Mouse (Mus musculus): ENCODE results near the gene Fam117a. TPM values are rescaled to one million over a fixed set of nuclear protein-coding genes. Genes with fewer than 3 reads are reported as not detected.

The Fam117a gene
- total and polyA plus RNA-seq, 3 experiments = 49.9 to 116 TPM; not detected in 1

DNA sequence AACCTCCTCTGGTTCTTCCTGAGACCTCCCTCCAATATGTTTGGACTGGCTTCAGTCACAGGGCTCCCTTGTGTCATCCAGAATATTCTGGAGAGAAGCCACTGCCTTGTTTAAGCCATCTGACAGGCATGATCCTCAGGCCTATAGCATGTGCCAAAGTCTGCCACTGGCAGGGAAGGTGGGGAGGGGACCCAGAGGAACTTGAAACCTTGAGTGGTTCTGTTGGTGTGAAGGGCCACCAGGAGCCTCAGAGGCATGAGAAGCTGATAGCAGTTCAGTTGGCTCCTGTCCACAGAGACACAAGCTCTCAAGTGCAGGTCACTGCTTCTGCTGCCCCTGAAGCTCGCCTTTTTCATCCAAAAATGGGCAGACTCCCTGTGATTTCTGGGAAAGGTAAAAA is 59.7 kb downstream of the Fam117a start:
- no peak for TF ChIP-seq USF1 (IDR thresholded peaks at IDR 0.05; ENCODE audit: low read depth, low read length)
- TF ChIP-seq POLR2AphosphoS5 (IDR thresholded peaks at IDR 0.05; ENCODE audit: borderline replicate concordance, low read depth, low read length) = no peak
- TF ChIP-seq TBP (IDR thresholded peaks at IDR 0.05; ENCODE audit: low read depth, low read length) = no peak
- no peak for TF ChIP-seq ZMIZ1 (IDR thresholded peaks at IDR 0.05; ENCODE audit: low read depth, low read length)
- no peak for TF ChIP-seq KAT2A (conservative IDR thresholded peaks at IDR 0.05; ENCODE audit: low read depth, low read length)
- TF ChIP-seq EP300 (IDR thresholded peaks at IDR 0.05; ENCODE audit: low read depth in 1 of 2, low read length in 2 of 2) = no peak
- no peak for TF ChIP-seq POLR2AphosphoS2 (IDR thresholded peaks at IDR 0.05; ENCODE audit: low read length)
- no peak for TF ChIP-seq CHD2 (IDR thresholded peaks at IDR 0.05; ENCODE audit: low read length)
- TF ChIP-seq BHLHE40 (IDR thresholded peaks at IDR 0.05; ENCODE audit: borderline replicate concordance, low read depth, low read length) = no peak
- TF ChIP-seq NRF1 (IDR thresholded peaks at IDR 0.05; ENCODE audit: insufficient read depth, low read depth, low read length, poor library complexity, severe bottlenecking) = no peak
- no peak for TF ChIP-seq SIN3A (IDR thresholded peaks at IDR 0.05; ENCODE audit: low read length)
- no peak for TF ChIP-seq MEF2A (IDR thresholded peaks at IDR 0.05; ENCODE audit: extremely low read depth, insufficient replicate concordance, low read depth, low read length, poor library complexity, severe bottlenecking)
- no peak for TF ChIP-seq GATA1 (IDR thresholded peaks at IDR 0.05; ENCODE audit: low read depth, low read length)
- no peak for TF ChIP-seq SMC3 (IDR thresholded peaks at IDR 0.05; ENCODE audit: low read depth, low read length)
- no peak for TF ChIP-seq ELF1 (IDR thresholded peaks at IDR 0.05; ENCODE audit: low read depth, low read length)
- TF ChIP-seq POLR2A (IDR thresholded peaks at IDR 0.05; ENCODE audit: control insufficient read depth in 1 of 2, insufficient read depth in 1 of 2, low read depth in 1 of 2, low read length in 2 of 2, poor library complexity in 1 of 2) = no peak
- TF ChIP-seq E2F4 (IDR thresholded peaks at IDR 0.05; ENCODE audit: borderline replicate concordance, low read depth, low read length) = no peak
- TF ChIP-seq ZC3H11A (IDR thresholded peaks at IDR 0.05; ENCODE audit: low read depth, low read length) = no peak
- TF ChIP-seq UBTF (IDR thresholded peaks at IDR 0.05; ENCODE audit: borderline replicate concordance, insufficient read depth, low read depth, low read length) = no peak

More for the DNA sequence above, 59.7 kb downstream of the Fam117a start:
- no peaks in the 10 kb centered on the region for H3K36me3 ChIP-seq (ENCODE audit: control insufficient read depth in 1 of 2, insufficient read depth in 2 of 2, low read length in 2 of 2)
- H3K79me2 ChIP-seq (ENCODE audit: control insufficient read depth, insufficient read depth, low read length, poor library complexity) = no peaks in the 10 kb centered on the region
- H3K27ac ChIP-seq (ENCODE audit: control insufficient read depth, low read depth, low read length) = no peak overlapping the region
- H3K4me1 ChIP-seq (ENCODE audit: control insufficient read depth in 1 of 2, insufficient read depth in 2 of 2, low read length in 2 of 2) = no peaks in the 10 kb centered on the region
- DNase-seq (ENCODE audit: low read depth, low spot score) = no peak
- H3K9me3 ChIP-seq (replicated peaks; ENCODE audit: insufficient read depth, low read length) = no peaks in the 10 kb centered on the region
- no peak overlapping the region for H3K4me3 ChIP-seq (ENCODE audit: control insufficient read depth in 1 of 2, insufficient read depth in 1 of 2, low read depth in 2 of 2, low read length in 2 of 2)
- H3K27me3 ChIP-seq (ENCODE audit: control insufficient read depth in 1 of 2, insufficient read depth in 2 of 2, low read length in 2 of 2) = peaks cover 11 to 17% of the 10 kb centered on the region in 2 experiments
- no peak overlapping the region for H3K9ac ChIP-seq (ENCODE audit: control insufficient read depth, low read depth, low read length, poor library complexity, severe bottlenecking)
